Mouse (Mus musculus) erythroblast, embryonic 14.5 days (primary cell): Measurements from ENCODE around the gene Dchs2.

Source experiments
- GATA1 ChIP-seq: IDR thresholded peaks from 2 replicates; pipeline ENCODE4 v1.6.1; 2012; ENCODE audit warnings: low read length, inconsistent platforms, mixed read lengths
- TAL1 ChIP-seq: IDR thresholded peaks from 3 replicates; pipeline ENCODE4 v1.6.1; 2012; ENCODE audit warnings: low read length, inconsistent platforms, mixed read lengths

GRCm38 (mm10) chr3:83191271-83191670, 63.5 kb downstream of the Dchs2 start:
- TF ChIP-seq GATA1 (no peak), TAL1 (no peak)
